Mouse (Mus musculus) olfactory bulb, adult 2 months (tissue): ENCODE measurements around the gene Cables2. TPM values are rescaled to one million over a fixed set of nuclear protein-coding genes. Genes with fewer than 3 reads are reported as not detected.

Experiments used
- H3K27ac ChIP-seq: fragments of 200-500 bp; 2 replicates; pipeline ENCODE4 v1.5.1; 2012; ENCODE audit warnings: low read depth, low read length; ENCODE audit not compliant: insufficient read depth
- H3K4me1 ChIP-seq: fragments of 200-500 bp; 2 replicates; pipeline ENCODE4 v1.6.1; 2012; ENCODE audit warnings: low read length; ENCODE audit not compliant: control insufficient read depth, insufficient read depth
- H3K4me3 ChIP-seq: fragments of 200-500 bp; 2 replicates; pipeline ENCODE4 v1.5.1; 2012; ENCODE audit warnings: mild to moderate bottlenecking, low read depth, low read length, moderate library complexity; ENCODE audit not compliant: insufficient read depth
- CTCF ChIP-seq: fragments of 200-500 bp; IDR thresholded peaks from 2 replicates; pipeline ENCODE4 v1.5.1; 2012; ENCODE audit warnings: low read depth, mild to moderate bottlenecking, low read length, moderate library complexity; ENCODE audit not compliant: insufficient read depth
- POLR2A ChIP-seq: fragments of 200-500 bp; IDR thresholded peaks from 2 replicates; pipeline ENCODE4 v1.6.1; 2012; ENCODE audit warnings: mild to moderate bottlenecking, low read depth, low read length, moderate library complexity; ENCODE audit not compliant: insufficient read depth
- WGBS: fragments of 180-500 bp; shearing (Covaris S2); methylation state at CpG from one replicate; pipeline ENCODE4 v1.1.7; 2018; 5-methylcytosine and 5-hydroxymethylcytosine counted together
- polyA plus RNA-seq: library from polyadenylated mRNA; stranded (reverse); fragments of >200 nt; gene quantifications from 2 replicates; pipeline ENCODE4 v1.2.4, GENCODE M21; 2012; ENCODE audit warnings: low replicate concordance; ENCODE audit not compliant: missing spikeins, insufficient read depth, insufficient read length

Gene Cables2
- polyA plus RNA-seq: not detected in 2 replicates

- Histone ChIP-seq H3K4me1 (peaks cover 21% of the 10 kb centered on the region), H3K27ac (no peak within 1 kb of the TSS), H3K4me3 (peak within 1 kb of the TSS; percentile 80)
- TF ChIP-seq CTCF: no peak
- TF ChIP-seq POLR2A: peak; percentile 54; the same call in 1 of the 2 replicates
- 7% methylated on average over 68 of the region's 68 CpGs for WGBS
Observed at GRCm38 (mm10) chr2:180273394-180274244, at the start of gene Cables2. Gene Cables2 (minus strand): TSS chr2:180273496.

- no peak overlapping the region for H3K27ac ChIP-seq
- H3K4me3 ChIP-seq: no peak overlapping the region
- H3K4me1 ChIP-seq: no peaks in the 10 kb centered on the region
- TF ChIP-seq CTCF (no peak), POLR2A (no peak)
- whole genome bisulfite sequencing: 65% methylated on average over 14 of the region's 14 CpGs
Observed at GRCm38 (mm10) chr2:180322674-180323355, 49.5 kb upstream of the Cables2 start.

GRCm38 (mm10) chr2:180320216-180320615, 46.9 kb upstream of the Cables2 start:
- Histone ChIP-seq H3K27ac (no peak overlapping the region), H3K4me1 (no peaks in the 10 kb centered on the region), H3K4me3 (no peak overlapping the region)
- TF ChIP-seq CTCF: no peak
- no peak for TF ChIP-seq POLR2A
- 85% methylated on average over 4 of the region's 4 CpGs for whole genome bisulfite sequencing

GRCm38 (mm10) chr2:180317591-180317990, 44.3 kb upstream of the Cables2 start:
- Histone ChIP-seq H3K4me1 (no peaks in the 10 kb centered on the region), H3K27ac (no peak overlapping the region), H3K4me3 (no peak overlapping the region)
- 80% methylated on average over 7 of the region's 7 CpGs for WGBS
- no peak for TF ChIP-seq POLR2A
- TF ChIP-seq CTCF: no peak

GRCm38 (mm10) chr2:180314292-180314691, 41.0 kb upstream of the Cables2 start:
- 81% methylated on average over 2 of the region's 2 CpGs for WGBS

GRCm38 (mm10) chr2:180311147-180311546, 37.9 kb upstream of the Cables2 start:
- H3K27ac ChIP-seq: no peak overlapping the region
- whole genome bisulfite sequencing: 81% methylated on average over 4 of the region's 4 CpGs
- H3K4me3 ChIP-seq: no peak overlapping the region
- 0 out of 2 replicates have a peak, but pooled peaks cover 3% of the 10 kb centered on the region for H3K4me1 ChIP-seq
- TF ChIP-seq POLR2A (no peak), CTCF (no peak)

More at GRCm38 (mm10) chr2:180314292-180314691, 41.0 kb upstream of the Cables2 start:
- Histone ChIP-seq H3K4me3 (no peak overlapping the region), H3K4me1 (no peaks in the 10 kb centered on the region), H3K27ac (no peak overlapping the region)
- TF ChIP-seq CTCF: no peak
- TF ChIP-seq POLR2A: no peak

- Histone ChIP-seq H3K4me3 (no peak overlapping the region), H3K4me1 (0 out of 2 replicates have a peak, but pooled peaks cover 3% of the 10 kb centered on the region), H3K27ac (no peak overlapping the region)
- TF ChIP-seq CTCF: no peak
- no peak for TF ChIP-seq POLR2A
- 70% methylated on average over 2 of the region's 2 CpGs for WGBS
Observed at GRCm38 (mm10) chr2:180307680-180308079, 34.4 kb upstream of the Cables2 start.

GRCm38 (mm10) chr2:180306423-180307168, 33.3 kb upstream of the Cables2 start:
- no peak overlapping the region for H3K27ac ChIP-seq
- H3K4me1 ChIP-seq: 0 out of 2 replicates have a peak, but pooled peaks cover 3% of the 10 kb centered on the region

GRCm38 (mm10) chr2:180306009-180306408, 32.7 kb upstream of the Cables2 start:
- H3K4me3 ChIP-seq: no peak overlapping the region
- TF ChIP-seq POLR2A (no peak), CTCF (no peak)
- 0 out of 2 replicates have a peak, but pooled peaks cover 3% of the 10 kb centered on the region for H3K4me1 ChIP-seq
- 74% methylated on average over 2 of the region's 2 CpGs for WGBS
- no peak overlapping the region for H3K27ac ChIP-seq

More at GRCm38 (mm10) chr2:180306423-180307168, 33.3 kb upstream of the Cables2 start:
- no peak overlapping the region for H3K4me3 ChIP-seq
- TF ChIP-seq CTCF (no peak), POLR2A (no peak)
- 67% methylated on average over 8 of the region's 8 CpGs for WGBS
